Mouse (Mus musculus): ENCODE measurements around the gene Ninj2.

Ninj2 gene

DNA sequence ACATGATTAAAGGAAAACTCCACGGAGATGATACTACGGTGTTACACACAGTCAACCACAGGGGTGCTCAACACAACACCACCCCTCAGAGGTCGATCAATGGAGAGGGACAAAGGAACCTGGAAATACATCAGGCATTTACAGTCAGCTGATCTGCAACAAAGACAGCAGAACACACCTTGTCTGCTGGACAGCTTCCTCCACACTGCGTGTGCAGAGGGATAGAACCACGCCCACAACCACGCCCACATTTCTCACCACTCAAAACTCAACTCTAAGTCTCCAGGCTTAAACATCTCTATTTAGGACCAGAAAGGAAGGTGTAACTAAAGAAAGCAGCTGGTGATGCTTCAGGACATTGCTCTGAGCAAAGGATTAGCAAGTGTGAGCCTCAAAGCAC lies 118.4 kb downstream of the Ninj2 start:
- DNase-seq: no peak

DNA sequence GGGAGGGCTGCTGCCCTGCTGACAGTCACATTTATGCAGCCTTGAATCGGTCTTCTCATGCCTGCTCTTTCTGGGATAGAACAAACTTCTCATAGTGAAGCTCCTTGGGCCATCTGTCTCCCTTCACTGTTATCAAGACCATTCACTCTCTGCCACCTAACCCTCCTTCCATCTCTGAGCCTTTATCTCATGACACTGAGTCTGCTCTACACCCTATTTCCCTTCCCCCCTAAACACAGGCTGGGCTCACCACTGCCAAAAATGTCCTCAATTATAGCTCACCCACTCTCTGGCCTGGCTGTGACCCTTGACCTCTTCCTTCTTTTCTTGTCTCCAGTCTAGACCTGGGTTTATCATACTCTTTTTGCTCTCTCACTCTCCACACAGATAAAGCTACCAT lies 123.6 kb downstream of the Ninj2 start:
- no peak for DNase-seq

DNA sequence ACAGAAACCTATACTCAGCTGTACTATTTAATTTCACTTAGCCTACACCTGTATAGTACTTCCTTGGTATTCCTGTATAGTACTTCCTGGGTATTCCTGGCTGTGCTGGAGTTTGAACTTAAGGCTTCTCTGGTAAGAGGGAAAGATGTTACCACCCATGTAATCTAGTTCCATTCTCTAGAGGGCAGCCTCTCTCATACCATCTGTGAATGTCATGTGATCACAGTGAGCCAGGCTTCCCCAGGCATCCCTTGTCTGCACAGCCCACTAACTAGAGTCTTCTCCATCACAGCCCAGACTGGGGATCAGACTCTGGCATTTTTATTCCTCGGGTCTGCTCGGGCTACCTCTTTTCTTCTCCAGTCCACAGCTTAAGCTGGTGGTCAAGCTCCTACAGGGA lies 126.1 kb downstream of the Ninj2 start:
- DNase-seq: no peak

DNA sequence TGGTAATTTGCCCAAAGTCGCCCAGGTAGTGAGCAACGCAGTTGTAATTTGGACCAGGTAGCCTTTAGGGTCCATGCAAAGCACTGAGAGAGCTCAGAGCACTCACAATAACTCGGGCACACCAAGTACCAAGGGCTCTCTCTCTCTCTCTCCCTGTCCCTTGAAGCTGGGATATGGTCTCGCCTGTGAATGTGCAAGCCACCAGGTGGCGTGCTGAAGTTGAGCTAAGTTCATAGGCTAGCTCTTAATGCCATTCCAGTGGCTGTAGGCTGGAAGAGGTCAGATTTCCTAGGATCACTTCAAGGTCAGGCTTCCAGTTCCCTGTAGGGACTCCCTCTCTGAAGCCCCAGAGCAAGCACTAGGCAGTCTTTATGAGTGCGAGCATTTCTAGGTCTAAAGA lies 129.5 kb downstream of the Ninj2 start:
- DNase-seq: peak; percentile 38 to 47

DNA sequence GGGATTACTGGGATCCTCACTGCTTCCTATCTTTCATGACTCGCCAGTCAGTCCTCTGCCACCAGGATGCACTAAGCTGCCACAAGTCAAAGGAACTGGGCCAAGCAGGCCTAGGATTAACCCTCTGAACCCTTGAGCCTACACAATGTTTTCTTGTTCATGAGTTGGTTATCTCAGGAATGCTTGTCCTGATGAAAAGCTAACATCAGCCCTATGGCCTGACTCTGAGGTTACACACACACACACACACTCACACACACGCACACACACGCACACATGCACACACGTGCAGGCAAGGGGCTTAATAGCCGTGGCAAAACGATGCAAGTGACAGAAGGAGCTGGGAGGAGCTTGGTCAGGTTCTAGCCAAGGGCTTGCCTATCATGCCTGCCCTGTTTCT lies 132.2 kb downstream of the Ninj2 start:
- no peak for DNase-seq

DNA sequence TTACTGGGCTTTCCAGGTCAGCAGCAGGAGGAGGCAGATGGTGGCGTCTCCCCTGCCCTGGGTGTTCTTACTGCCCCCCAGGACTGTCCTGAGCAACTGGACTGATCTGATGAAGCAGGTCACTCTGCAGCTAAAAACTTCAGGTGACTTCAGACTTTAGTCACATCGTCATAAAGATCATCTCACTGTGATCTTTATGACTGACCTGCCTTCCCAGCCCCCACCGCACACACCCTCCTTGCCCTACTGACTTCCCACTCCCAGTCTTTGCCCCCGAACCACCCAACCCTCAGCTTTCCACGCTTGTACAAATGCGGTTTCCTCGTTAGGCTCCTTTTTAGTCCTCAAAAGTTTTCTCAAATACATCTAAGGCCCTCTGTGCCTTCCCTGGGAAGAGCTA lies 133.9 kb downstream of the Ninj2 start:
- DNase-seq: no peak

DNA sequence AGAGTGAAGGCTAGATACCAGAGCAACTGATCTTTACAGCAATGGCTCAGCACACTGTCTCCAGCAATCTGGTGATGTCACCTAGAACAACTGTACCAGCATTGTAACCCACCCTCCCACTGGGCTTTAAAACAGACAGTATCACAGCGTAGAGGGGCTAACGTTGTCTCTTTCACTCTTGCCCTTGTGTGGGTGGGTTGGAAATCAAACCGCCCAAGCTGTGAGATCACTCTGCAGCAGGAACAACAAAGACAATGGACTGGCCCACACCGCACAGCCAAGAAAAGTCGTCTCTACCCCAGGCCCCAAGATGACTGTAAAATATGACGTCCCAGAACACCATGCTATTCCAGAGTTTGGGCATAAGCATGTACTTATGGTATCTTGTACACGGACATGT lies 136.7 kb downstream of the Ninj2 start:
- no peak for DNase-seq

DNA sequence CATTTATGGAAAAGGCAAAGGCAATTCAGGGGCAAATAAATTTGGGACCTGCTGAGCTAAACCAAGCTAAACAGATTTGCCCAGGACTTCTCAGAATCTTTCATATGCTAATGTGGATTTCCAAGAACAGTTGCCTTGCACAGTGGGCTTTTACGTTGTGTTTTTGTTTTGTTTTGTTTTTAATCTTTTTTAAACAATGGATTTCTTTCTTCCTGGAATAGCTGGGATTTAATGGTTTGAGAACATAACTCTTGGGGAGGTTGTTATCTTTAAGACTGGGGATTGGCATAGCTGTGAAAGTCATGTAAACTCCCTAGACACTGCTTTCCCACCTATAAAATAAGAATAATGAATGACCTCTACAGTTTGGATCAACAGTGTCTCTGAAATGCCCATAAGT lies 137.3 kb downstream of the Ninj2 start:
- no peak for DNase-seq

DNA sequence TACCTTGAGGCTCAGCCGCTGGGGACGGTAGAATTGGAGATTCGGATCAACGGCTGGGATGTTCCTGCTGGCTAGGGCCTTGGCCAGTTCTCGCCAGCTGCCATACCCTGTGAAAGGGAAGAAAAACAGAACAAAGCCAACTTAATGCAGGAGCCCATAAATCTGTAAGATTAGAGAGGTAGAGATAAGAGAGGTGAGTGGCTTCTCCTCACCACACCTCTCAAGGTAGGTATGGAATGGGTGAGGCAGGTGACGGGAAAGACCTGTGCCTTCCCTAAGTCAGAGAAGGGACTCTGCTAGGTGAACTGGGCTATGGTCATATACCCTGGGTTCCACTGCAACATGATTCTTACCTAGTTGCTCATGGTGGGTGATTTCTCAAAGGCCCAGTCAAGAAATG lies 139.7 kb downstream of the Ninj2 start:
- DNase-seq: no peak

DNA sequence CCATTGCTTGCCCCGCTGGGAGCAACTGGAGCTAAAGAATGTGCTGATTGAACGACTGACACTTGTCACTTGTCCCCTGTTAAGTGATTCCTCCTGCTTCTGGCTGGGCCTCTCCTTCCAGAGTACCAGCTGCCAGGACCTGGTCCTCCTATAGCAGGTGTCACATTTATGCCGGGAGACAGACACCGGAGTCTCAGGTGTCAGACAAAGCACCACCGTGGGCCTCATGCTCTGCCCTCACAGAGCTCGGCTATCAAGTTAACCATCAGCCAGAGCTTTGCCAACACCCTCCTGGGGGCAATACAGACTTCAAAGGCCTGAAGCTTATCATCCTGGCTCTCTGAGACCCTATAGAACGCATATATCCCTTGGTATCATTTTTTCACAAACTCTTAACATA lies 142.7 kb downstream of the Ninj2 start:
- no peak for DNase-seq

DNA sequence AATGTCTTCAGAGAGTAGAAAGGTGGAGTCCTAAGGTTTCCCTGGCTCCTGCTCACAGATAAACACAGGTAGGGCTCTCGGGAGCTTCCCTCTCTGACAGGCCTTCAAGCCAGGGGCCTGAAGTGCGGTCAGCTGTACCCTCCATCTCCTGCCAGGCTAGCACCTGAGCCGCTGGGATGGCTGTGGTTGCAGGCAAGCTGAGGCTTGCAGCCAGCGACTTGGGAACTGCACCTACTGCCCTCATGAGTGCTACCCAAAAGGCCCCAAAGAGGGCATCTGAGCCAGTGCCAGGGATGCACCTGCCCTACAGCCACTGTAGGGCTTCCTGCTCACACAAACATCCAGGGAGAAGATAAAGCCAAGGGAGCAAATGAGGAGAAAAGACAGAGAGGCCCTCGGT lies 147.3 kb downstream of the Ninj2 start:
- no peak for DNase-seq

DNA sequence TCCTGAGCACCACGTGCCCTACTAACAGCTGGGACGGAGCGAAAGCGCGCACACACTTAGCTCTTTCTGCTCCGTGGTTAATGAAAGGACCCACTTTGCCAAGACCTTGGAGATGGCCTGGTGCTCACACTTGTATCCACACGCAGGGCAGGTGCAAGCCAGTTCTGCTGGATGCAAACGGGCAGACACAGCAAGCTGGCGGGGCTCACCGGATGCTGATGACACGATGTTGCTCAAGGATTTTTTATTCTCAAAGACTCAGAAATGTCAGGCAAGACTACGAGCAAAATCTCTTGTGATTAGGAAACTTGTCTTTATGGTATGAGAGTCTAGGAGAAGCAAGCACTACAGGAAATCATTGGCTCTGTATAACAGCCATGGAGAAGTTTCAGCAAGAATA lies 148.3 kb downstream of the Ninj2 start:
- DNase-seq: no peak

DNA sequence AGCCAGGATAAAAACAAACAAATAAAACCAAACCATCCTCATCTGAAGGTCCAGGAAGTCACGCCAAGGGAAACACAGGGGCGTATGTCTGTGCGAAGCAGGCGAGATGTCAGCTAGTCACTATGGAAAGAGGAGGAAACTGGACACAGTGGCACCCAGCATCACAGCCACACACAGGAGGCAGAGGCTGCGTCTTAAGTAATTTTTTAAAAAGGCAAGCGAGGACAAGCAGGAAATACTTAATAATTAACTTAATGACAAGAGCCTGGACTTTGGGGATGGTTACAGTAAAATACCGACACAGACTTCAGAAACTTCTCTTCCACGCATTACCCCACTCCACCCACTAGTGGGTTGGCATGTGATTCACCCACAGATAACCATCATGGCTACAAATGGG lies 149.4 kb downstream of the Ninj2 start:
- DNase-seq: no peak

DNA sequence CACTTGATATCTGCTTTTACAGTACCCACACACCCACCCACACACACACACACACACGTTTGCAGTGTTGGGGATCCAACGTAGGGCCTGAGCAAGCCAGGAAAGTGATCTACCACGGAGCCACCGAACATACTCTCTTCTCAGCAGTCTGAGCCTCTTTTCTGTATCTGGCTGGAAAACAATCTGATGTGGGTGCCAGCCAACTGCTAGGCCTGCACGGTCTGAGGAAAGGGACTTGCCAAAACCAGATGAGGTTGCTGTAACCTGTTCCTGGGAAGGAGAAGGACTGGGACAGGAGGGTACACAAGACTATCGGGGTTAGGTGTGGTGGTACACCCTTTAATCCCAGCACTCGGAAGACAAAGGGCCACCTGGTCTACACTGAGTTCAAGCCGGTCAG lies 150.1 kb downstream of the Ninj2 start:
- DNase-seq: no peak

DNA sequence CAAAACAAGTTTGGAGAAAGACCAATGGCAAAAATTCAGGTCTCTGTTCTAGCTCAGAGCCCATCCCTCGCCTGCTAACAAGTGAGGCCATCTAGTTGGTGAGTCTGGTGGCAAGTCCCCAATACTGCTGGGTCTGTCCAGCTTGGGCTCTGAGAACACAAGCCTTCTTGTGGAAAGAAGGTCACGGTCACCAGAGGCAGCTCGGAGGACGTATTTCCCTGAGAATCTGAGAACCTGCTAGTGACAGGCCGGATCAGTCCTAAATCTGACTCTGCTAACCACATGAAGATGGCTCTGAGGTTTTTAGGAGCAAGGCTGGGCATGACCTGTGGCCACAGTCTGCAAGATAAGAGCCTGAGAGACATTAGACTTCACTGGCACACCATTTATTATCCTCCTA lies 153.5 kb downstream of the Ninj2 start:
- no peak for DNase-seq

DNA sequence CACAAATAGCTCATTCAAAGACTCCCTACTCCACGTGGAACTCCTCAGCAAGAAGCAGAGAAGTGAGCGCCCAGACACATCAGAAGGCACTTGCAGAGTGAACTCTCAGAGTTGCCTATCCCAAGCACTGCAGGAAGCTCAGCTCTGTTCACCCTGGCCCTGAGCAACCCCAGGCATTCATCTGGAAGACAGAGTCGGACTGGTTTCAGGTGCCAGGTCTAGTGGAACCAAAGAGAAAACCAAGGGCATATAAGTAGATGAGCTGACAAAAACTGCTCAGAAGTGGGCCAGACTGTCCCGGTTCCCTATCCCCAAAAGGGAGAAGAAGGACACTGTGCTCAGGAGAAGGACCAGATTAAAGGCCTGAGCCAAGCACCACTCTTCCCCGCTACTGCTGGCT lies 156.7 kb downstream of the Ninj2 start:
- DNase-seq: no peak
